Mouse (Mus musculus): Measurements from ENCODE around the gene Rab3a.

Rab3a gene

DNA sequence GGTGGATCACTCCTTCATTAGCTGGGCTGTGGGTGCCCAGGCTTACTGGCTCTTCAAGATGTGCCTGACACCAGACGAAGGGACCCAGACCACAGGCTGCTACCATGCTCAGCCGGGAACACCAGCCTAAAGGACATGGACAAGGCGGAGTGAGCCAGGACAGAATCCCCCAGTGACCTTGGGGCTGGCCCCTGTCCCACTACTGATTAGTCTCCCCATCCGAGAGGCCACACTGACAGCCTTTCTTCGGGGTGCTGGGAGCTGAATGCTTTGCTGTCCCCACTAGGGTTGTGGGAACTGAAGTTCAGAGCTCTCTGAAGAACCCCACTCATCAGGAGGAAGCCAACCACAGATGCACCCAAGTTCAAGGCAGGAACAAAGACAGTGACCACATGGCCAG lies 20.7 kb downstream of the Rab3a start:
- DNase-seq = no peak

GRCm38 (mm10) chr8:70775851-70776495 lies 21.5 kb downstream of the Rab3a start:
- DNase-seq = no peak

DNA sequence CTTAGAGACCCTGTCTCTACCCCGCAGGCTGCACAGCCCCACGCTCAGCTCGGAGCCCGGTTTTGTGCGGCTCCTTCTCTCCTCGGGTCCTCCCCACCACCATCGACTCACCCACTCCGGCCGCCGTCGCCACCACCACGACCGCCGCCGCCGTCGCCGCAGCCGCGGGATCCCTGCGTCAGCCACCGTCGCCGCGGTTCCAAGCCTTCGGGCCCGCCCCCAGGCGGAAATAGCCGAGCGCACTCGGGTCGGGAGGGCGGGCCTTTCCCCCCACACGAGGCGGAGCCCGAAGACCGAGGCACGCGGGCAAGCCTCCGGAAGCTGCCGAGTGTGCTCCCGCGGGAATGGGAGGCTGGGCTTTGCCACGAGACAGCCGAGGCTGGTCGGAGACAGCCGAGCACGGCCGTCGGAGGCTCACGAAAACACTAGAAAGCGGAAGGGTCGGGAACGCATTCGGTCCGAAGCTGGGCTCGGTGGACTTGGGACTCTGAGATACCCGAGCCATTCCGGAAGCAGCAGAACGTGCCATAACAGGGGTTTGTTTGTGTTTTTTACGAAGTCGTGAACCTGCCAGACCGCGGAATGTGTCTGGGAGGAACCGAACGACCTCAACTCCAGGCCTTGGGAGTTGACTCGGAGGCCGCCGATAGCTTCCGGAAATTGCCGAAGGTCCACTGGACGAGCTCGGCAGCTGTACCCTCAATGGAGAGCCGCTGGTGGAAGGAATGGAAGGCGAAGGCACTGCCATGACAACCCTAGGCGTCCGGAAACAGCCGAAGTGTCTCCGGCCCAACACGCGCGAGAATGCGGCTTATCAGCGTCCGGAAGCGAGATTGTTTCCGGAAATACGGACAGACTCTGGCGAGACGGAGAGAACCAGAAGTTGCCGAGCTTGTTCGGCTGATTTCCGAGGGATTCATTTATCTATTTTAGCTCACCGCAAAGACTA lies 22.3 kb downstream of the Rab3a start, which contains the start of gene Pik3r2:
Gene Pik3r2 (minus strand): TSS at position 218 of the 949 bp plus-strand sequence.
- DNase-seq = peak; percentile 96

DNA sequence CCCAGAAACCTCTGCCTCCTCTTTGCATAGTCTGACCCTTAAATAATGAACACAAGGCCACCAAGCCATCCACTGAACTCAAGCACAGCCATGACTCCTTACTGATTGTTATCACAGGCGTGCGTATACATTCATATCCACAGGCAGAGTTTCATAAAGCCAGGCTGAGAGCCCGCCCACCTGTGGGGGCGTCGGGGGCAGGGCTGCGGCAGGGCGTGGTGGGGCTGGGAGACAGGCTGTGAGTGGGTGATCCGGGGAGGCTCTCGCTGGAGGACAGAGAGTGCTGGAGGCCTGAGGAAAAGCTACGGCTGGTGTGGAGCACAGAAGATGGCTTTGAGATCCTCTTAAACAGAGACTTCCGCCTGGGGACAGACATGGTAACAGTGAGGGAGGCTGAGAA lies 25.6 kb downstream of the Rab3a start:
- DNase-seq = no peak

DNA sequence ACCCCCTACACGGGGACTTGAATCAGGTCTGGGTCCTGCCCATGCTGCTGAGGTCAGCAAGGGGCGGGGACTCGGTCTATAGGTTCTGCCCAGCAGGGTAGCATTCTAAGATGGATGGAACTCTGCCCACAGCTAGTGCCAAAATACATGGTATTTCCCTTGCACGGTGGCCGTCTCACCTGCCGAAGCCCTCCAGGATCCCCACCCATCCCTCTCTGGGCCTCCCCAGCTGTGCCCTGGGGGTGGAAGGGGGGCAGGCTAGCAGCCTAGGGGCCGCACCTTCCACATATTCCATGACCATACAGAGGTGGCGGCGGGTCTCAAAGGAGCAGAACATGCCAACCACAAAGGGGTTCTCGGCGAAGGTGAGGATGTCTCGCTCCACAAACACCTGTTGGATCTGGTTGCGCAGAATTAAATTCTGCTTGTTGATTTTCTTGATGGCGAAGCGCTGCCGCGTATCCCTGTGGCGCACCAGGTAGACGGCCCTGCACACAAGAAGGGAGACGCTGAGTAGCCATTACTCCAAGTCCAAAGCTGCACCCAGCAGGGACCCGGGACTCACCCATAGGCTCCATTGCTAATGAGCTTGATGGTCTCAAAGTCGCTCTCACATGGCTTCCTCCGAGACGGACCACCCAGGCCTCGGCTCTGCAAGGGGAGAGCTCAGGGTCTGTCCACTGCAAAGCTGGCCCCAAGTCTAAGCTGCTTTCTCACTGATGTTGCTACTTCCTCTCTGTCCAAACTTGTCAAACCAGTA lies 32.0 kb downstream of the Rab3a start:
- DNase-seq = no peak

- DNase-seq = no peak
These were observed 32.6 kb downstream of the Rab3a start for GRCm38 (mm10) chr8:70787051-70787445.

DNA sequence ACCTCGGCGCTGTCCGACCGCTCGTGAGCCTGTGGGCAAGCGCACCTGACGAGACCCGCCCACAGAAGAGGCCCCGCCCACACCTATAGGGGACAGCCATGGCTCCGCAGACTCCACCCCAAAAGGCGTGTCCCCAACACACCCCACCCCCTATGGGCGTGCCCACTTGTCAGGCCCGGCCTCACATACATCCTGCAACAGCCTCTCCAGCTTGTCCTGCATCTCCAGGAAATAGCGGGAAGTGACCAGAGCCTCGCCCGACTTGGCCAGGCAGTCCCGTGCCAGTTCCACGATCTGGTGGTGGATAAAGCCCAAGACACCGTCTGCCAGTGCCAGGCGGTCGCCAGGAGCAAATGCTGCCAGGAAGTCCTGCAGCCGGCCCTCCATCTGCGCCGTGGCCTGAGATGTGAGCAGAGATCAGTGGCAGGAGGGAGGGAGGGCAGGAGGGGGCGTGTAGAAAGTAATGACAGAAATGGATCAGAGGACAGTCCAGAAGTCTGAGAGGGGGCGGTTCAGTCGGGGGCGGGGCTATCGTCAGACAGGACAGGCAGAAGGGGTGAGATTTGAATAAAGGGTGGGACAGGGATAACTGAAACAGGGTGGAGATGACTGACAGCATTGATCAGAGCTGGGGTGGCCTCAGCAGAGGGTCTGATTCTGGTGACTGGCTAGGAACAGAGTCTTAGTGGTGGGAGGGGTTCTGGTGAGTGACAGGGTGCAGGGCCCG lies 33.6 kb downstream of the Rab3a start:
- peak; percentile 80 for DNase-seq

GRCm38 (mm10) chr8:70789046-70789445 lies 34.6 kb downstream of the Rab3a start:
- DNase-seq = no peak

DNA sequence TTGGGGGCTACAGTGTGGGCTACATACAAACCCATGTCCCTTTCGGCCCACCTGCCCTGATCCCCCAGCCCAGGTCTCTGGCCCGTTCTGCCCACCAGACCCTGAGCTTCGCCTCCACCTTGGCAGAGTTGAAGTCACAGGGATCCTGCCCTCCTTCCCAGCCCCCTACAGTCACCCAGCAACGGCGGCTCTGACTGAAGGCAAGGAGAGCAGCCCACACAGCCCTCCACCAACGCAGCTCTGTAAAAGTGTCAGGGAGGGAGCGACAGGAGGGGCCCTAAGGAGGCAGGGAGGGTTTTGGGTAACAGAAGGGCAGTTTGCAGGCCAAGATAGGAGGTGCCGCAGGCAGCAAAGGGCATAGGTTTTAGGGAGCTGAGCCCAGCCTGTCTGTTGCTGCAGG lies 36.4 kb downstream of the Rab3a start:
- no peak for DNase-seq

DNA sequence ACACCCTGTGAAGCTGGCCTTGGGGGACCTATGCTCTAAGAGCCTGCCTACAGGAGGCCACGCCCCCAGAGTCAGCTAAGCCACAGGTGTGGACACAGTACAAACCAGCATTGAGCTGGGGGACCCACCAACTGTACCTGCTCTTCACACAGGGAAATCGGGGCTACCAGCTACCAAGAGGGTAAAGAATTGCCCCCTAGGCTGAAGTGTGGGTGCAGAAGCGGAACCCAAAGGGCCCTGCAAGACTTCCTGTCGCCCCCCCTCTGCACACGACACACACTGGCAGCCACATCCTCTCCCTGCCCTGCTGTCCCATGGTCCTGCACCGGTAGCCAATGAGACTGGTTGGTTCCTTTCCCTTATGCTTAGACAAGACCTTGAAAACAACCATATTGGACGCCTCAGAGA lies 36.8 kb downstream of the Rab3a start:
- peak; percentile 60 for DNase-seq

DNA sequence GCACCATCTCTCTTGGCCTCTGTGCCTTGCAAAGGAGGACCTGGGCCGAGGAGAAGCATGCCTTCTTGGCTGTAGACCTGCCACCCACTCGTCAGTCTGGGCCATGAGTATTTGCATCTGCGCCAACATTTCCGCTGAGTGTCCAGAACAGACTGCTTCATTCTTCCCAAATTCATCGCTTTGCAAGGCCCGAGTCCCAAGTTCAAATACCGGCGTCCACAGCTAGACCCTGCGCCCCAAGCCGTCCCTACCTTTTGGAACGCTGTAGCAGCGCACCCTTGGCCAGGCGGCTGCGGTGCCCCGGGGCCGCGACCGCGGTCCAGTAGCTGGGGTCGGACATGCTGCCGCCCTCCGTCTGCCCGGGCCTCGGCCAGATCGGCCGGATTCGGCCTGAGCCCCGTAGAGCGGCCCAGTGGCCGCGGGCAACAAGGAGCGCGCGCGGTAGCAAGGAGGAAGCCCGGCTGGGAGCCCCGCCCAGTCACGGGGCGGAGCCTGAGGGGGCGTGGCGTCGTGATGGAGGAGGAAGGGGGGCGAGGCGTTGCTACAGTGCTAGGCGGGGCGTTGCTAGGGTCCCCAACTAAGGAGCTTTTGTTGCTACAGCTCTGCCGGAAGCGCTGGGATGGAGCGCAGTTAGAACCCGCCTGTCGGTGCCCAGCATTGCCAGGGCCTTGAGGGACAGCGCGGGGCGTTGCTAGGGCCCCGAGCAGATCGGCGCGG lies 37.7 kb downstream of the Rab3a start:
- DNase-seq = peak; percentile 96

DNA sequence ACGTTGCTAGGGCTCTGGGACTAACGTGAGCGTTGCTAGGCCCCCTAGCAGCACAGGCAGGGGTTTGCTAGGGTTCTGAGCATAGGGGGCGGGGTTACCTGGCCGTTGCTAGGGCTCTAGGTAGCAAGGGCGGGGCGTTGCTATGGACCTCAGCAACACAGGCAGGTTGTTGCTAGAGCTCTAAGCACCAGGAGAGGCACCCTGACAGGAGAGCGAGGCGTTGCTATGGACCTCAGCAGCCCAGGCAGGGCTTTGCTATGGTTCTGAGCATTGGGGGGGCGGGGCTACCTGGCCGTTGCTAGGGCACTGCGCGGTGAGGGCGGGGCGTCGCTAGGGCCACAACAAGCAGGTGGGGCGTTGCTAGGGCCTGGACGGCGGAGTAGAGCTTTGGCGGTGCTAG lies 38.2 kb downstream of the Rab3a start:
- peak; percentile 82 for DNase-seq

DNA sequence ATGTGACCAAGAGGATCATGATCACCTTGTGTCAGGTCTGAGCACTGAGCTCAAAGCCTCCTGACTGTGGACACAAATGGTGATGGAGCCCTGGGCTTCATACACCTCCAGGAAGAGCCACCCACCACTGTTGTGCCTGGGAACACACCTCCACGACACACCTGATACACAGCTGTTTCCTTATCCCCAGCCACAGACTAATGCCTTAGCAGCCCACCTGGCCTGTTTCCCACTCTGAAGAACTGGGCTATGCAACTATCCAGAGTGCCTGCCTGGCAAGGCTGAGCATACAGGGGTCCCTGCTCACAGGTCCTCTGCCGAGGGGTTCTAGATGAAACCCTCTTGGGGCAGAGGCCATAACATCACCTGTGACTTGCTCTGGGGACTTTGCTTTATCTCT lies 39.7 kb downstream of the Rab3a start:
- no peak for DNase-seq

- no peak for DNase-seq
These were observed 40.9 kb downstream of the Rab3a start for GRCm38 (mm10) chr8:70795370-70795769.

DNA sequence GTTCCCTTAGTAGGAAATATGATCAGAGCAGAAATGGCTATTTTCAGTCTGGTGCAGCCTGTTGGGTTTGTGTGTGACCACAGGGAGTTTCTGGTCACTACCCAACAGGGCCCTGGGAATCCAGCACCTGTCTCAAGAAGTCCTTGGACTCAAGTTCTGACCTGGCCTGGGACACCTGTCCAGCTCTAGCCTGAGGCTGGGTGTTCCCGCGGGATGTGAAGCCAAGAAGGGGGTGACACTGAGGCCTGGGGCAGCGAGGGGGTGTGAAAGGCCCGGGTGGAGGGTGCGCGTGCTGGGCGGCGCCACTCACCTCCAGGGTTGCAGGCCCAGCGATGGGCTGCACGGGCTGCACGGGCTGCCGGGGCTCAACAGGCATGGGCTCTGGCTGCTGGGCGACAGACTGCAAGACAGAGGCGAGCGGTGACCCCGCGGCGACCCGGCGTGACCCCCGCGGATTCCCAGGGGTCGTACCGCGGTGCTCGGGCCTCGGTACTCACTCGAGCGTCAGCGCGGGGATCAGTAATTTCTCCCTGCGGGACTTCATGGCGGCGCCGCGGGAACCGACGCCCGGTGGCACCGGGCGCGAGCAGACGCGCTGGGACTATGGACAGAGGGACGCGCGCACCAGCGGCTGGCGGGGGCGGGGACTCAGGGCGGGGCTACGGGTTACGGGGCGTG lies 42.1 kb downstream of the Rab3a start:
- no peak for DNase-seq

DNA sequence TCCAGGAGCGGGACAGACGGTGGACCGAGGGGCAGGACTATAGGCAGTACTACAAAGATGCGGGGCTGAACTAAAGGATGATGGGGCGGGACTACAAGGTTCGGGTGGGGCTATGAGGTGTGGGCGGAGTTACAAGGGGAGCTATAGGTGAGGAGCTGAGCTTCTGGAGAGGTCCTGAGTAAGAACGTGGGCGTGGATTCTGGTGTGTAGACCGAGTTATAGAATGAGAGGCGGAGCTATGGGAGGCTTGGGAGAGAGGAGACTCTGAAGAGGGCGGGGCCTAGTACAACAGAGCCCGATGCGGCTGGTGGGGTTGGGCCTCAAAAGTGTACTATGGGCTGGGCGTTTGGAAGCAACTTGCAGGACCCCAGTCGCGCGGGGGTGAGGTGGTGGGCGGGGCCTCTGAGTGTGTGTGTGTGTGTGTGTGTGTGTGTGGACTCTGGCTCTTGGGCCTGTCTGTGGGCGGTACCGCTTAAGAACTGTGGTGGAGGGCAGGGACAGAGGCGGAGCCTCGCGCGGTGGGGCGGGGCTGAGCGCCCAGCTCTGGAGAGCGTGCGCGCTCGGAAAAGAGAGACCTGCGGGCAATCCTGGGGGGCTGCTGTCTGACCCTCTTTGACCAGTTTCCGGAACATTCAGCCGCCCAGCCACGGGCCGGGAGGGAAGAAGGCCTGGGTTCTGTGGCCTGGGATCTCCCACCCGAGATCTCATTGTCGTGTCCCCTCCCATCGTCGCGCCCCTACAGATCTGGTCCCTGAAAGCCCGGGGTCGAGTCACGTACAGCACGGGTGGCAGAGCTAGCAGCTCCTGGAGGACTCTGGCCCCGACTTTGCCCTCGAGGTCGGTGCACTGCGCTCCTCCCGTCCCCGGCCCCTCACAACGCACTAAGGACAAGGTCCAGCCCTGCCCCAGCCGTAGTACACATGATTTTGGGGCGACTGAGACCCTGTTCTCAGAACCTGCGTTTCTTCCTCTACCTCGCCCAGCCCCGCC lies 42.9 kb downstream of the Rab3a start:
- peak; percentile 97 for DNase-seq

GRCm38 (mm10) chr8:70798281-70798680 lies 43.8 kb downstream of the Rab3a start:
- no peak for DNase-seq

DNA sequence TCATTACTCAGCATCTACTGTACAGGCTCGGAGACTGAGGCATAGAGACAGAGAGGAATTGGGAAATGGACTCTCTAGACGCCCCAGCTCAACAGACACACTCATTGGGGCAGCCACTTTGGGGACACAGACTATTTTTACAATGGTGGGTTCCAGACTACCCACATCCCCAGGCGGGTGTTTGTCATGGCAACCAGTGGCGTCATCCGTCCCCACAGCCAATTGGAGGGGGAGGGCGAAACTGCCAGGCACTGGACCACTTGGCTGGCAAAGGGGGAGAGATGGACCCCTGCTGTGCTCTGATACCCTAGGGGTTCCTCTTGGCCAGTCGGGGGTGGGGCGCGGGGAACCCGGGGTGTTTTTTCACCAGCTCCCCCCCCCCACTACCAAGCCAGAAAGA lies 46.2 kb downstream of the Rab3a start:
- no peak for DNase-seq

- no peak for DNase-seq
These were observed 46.7 kb downstream of the Rab3a start for GRCm38 (mm10) chr8:70801156-70801555.

GRCm38 (mm10) chr8:70801830-70802229 lies 47.4 kb downstream of the Rab3a start:
- no peak for DNase-seq

All from liver (tissue).